ENCODE assay signal across 8 mouse cellular contexts in genomic region chr2:180025135-180025860, GRCm38 (mm10). TPM values are rescaled to one million over a fixed set of nuclear protein-coding genes. Genes with fewer than 3 reads are reported as not detected.
DNase-seq lines count a peak whose midpoint lies in the region; ATAC-seq and TF ChIP-seq lines count a peak whose summit lies in the region.

No protein-coding gene starts in this region.

- peak; percentile 49 for ATAC-seq in forebrain, embryonic 14.5 days
- ATAC-seq in intestine, embryonic 14.5 days (replicated peaks; ENCODE audit: low FRiP score, low TSS enrichment, low read depth), result no peak; the same call in none of the 2 replicates

- peaks cover 8% of the 10 kb centered on the region for H3K36me3 ChIP-seq in spleen, adult 2 months (ENCODE audit: control insufficient read depth, insufficient read depth, low read length)
- peaks cover 37% of the 10 kb centered on the region for H3K36me3 ChIP-seq in forebrain, embryonic 14.5 days (ENCODE audit: control insufficient read depth, insufficient read depth, low read length)
- H3K36me3 ChIP-seq in intestine, embryonic 14.5 days (ENCODE audit: control insufficient read depth, insufficient read depth, low read length), result peaks cover 27% of the 10 kb centered on the region

- WGBS in spleen, adult 2 months, result under 1% methylated on average over 58 of the region's 84 CpGs
- WGBS in bone marrow, adult 2 months, result under 1% methylated on average over 84 of the region's 84 CpGs
- 1% methylated on average over 68 of the region's 84 CpGs for WGBS in forebrain, embryonic 14.5 days
- under 1% methylated on average over 83 of the region's 84 CpGs for WGBS in intestine, embryonic 14.5 days
- under 1% methylated on average over 84 of the region's 84 CpGs for WGBS in lung, adult 2 months

- peak overlapping the region; percentile 90 for H3K27ac ChIP-seq in spleen, adult 2 months (ENCODE audit: insufficient read depth, low read length)
- H3K27ac ChIP-seq in bone marrow, adult 2 months (ENCODE audit: control insufficient read depth, insufficient read depth, low read depth, low read length, poor library complexity), result peak overlapping the region; percentile 92
- peak overlapping the region; percentile 96 for H3K27ac ChIP-seq in forebrain, embryonic 14.5 days (ENCODE audit: low read depth, low read length)
- peak overlapping the region; percentile 89 for H3K27ac ChIP-seq in intestine, embryonic 14.5 days (ENCODE audit: low read depth)

- no peaks in the 10 kb centered on the region for H3K27me3 ChIP-seq in spleen, adult 2 months (ENCODE audit: control insufficient read depth, insufficient read depth, low read length)
- H3K27me3 ChIP-seq in forebrain, embryonic 14.5 days (replicated peaks; ENCODE audit: control insufficient read depth, insufficient read depth, low read length), result 0 out of 2 replicates have a peak, but pooled peaks cover 10% of the 10 kb centered on the region
- peaks cover 17% of the 10 kb centered on the region for H3K27me3 ChIP-seq in intestine, embryonic 14.5 days (replicated peaks; ENCODE audit: control insufficient read depth, insufficient read depth, low read length)

- peak overlapping the region; percentile 87 for H3K4me3 ChIP-seq in spleen, adult 2 months (ENCODE audit: extremely low read depth, insufficient read depth, insufficient read length)
- peak overlapping the region; percentile 92 for H3K4me3 ChIP-seq in bone marrow, adult 2 months (replicated peaks; ENCODE audit: control insufficient read depth, low read depth, low read length)
- H3K4me3 ChIP-seq in forebrain, embryonic 14.5 days (ENCODE audit: low read depth, low read length), result peak overlapping the region; percentile 97
- peak overlapping the region; percentile 85 for H3K4me3 ChIP-seq in intestine, embryonic 14.5 days (ENCODE audit: low read depth, low read length)
- H3K4me3 ChIP-seq in lung, adult 2 months (replicated peaks; ENCODE audit: extremely low read depth, low read depth, low read length), result peak overlapping the region; percentile 82

- H3K9me3 ChIP-seq in forebrain, embryonic 14.5 days (replicated peaks; ENCODE audit: control insufficient read depth, low read length), result no peaks in the 10 kb centered on the region
- H3K9me3 ChIP-seq in intestine, embryonic 14.5 days (ENCODE audit: control insufficient read depth, low read length), result no peaks in the 10 kb centered on the region

- no peak for TF ChIP-seq POLR2A in spleen, adult 2 months (IDR thresholded peaks at IDR 0.05; ENCODE audit: low read depth, low read length)
- TF ChIP-seq POLR2A in bone marrow, adult 2 months (IDR thresholded peaks at IDR 0.05; ENCODE audit: borderline replicate concordance, control insufficient read depth, low read depth, low read length), result no peak
- no peak for TF ChIP-seq POLR2A in lung, adult 2 months (IDR thresholded peaks at IDR 0.05; ENCODE audit: borderline replicate concordance, extremely low read depth, low read depth, low read length)

- DNase-seq in spleen, adult 2 months (ENCODE audit: low read depth in 1 of 2, low spot score in 2 of 2), result peak in 1 of 2 experiments; percentile 36
- DNase-seq in spleen, adult 18-20 months, result no peak
- peak; percentile 37 for DNase-seq in forebrain, embryonic 14.5 days (ENCODE audit: low spot score)
- DNase-seq in intestine, embryonic 14.5 days (ENCODE audit: low spot score), result peak; percentile 75
- DNase-seq in lung, adult 2 months, result no peak
- DNase-seq in ovary, postnatal 36 days (ENCODE audit: low spot score), result peak; percentile 56
- DNase-seq in urinary bladder, postnatal 4 days (ENCODE audit: low spot score in 2 of 2), result no peak

- TF ChIP-seq CTCF in spleen, adult 2 months (IDR thresholded peaks at IDR 0.05; ENCODE audit: extremely low read depth, insufficient read depth, insufficient read length, insufficient replicate concordance), result no peak
- no peak for TF ChIP-seq CTCF in bone marrow, adult 2 months (IDR thresholded peaks at IDR 0.05; ENCODE audit: control insufficient read depth, insufficient read depth, low read length)
- no peak for TF ChIP-seq CTCF in lung, adult 2 months (IDR thresholded peaks at IDR 0.05; ENCODE audit: insufficient read depth, low read length)

- H3K4me1 ChIP-seq in spleen, adult 2 months (ENCODE audit: control insufficient read depth, insufficient read depth, insufficient read length), result peaks cover 12% of the 10 kb centered on the region; the same call in 1 of the 2 replicates
- H3K4me1 ChIP-seq in bone marrow, adult 2 months (ENCODE audit: control insufficient read depth, insufficient read depth, low read length), result peaks cover 2% of the 10 kb centered on the region; the same call in 1 of the 2 replicates
- H3K4me1 ChIP-seq in forebrain, embryonic 14.5 days (ENCODE audit: control insufficient read depth, insufficient read depth, low read length), result peaks cover 25% of the 10 kb centered on the region
- peaks cover 27% of the 10 kb centered on the region for H3K4me1 ChIP-seq in intestine, embryonic 14.5 days (replicated peaks; ENCODE audit: control insufficient read depth, insufficient read depth, low read length)
- no peaks in the 10 kb centered on the region; the same call in 1 of the 2 replicates for H3K4me1 ChIP-seq in lung, adult 2 months (ENCODE audit: control insufficient read depth, insufficient read depth, low read length)

- H3K9ac ChIP-seq in forebrain, embryonic 14.5 days (ENCODE audit: low read length), result peak overlapping the region; percentile 98
- H3K9ac ChIP-seq in intestine, embryonic 14.5 days (ENCODE audit: low read length), result peak overlapping the region; percentile 88

- H3K4me2 ChIP-seq in forebrain, embryonic 14.5 days (ENCODE audit: low read length), result peak overlapping the region; percentile 81
- peak overlapping the region; percentile 93 for H3K4me2 ChIP-seq in intestine, embryonic 14.5 days (ENCODE audit: low read length)

RNA-seq across cellular contexts. Expression of gene Lsm14b, which starts 0.5 kb away (rescaled TPM):
- polyA plus RNA-seq in spleen, adult 2 months (2012; rRNA removed), result 17.9 and 25.8 TPM in 2 replicates
- 19.9 and 37.9 TPM in 2 replicates for polyA plus RNA-seq in bone marrow, adult 2 months (2011; ENCODE audit: insufficient read depth, insufficient read length, low replicate concordance, missing spikeins)
- 17.9 and 29.1 TPM in 2 replicates for polyA plus RNA-seq in forebrain, embryonic 14.5 days (2014; fragmentation: Nextera tagmentation; extraction: Ambion mirVana)
- polyA plus RNA-seq in intestine, embryonic 14.5 days (2014; fragmentation: Nextera tagmentation; extraction: Ambion mirVana), result 6.2 and 6.3 TPM in 2 replicates
- 19.8 and 24.0 TPM in 2 replicates for polyA plus RNA-seq in lung, adult 2 months (2012; rRNA removed)

RNA-seq across cellular contexts. Expression of gene Psma7, which starts 16.9 kb away (rescaled TPM):
- polyA plus RNA-seq in spleen, adult 2 months (2012; rRNA removed), result 87.4 and 96.4 TPM in 2 replicates
- 81.3 and 149 TPM in 2 replicates for polyA plus RNA-seq in bone marrow, adult 2 months (2011; ENCODE audit: insufficient read depth, insufficient read length, low replicate concordance, missing spikeins)
- polyA plus RNA-seq in forebrain, embryonic 14.5 days (2014; fragmentation: Nextera tagmentation; extraction: Ambion mirVana), result 584 and 804 TPM in 2 replicates
- polyA plus RNA-seq in intestine, embryonic 14.5 days (2014; fragmentation: Nextera tagmentation; extraction: Ambion mirVana), result 612 and 735 TPM in 2 replicates
- polyA plus RNA-seq in lung, adult 2 months (2012; rRNA removed), result 98.3 and 115 TPM in 2 replicates

RNA-seq across cellular contexts. Expression of gene Ss18l1, which starts 17.0 kb away (rescaled TPM):
- polyA plus RNA-seq in spleen, adult 2 months (2012; rRNA removed), result 5.9 and 6.8 TPM in 2 replicates
- 1.4 and 1.9 TPM in 2 replicates for polyA plus RNA-seq in bone marrow, adult 2 months (2011; ENCODE audit: insufficient read depth, insufficient read length, low replicate concordance, missing spikeins)
- 33.6 and 40.3 TPM in 2 replicates for polyA plus RNA-seq in forebrain, embryonic 14.5 days (2014; fragmentation: Nextera tagmentation; extraction: Ambion mirVana)
- 5.0 and 5.4 TPM in 2 replicates for polyA plus RNA-seq in intestine, embryonic 14.5 days (2014; fragmentation: Nextera tagmentation; extraction: Ambion mirVana)
- polyA plus RNA-seq in lung, adult 2 months (2012; rRNA removed), result 7.1 and 7.4 TPM in 2 replicates

RNA-seq across cellular contexts. Expression of gene Mtg2, which starts 45.1 kb away (rescaled TPM):
- polyA plus RNA-seq in spleen, adult 2 months (2012; rRNA removed), result 12.8 and 13.9 TPM in 2 replicates
- polyA plus RNA-seq in bone marrow, adult 2 months (2011; ENCODE audit: insufficient read depth, insufficient read length, low replicate concordance, missing spikeins), result 3.5 and 8.2 TPM in 2 replicates
- 32.4 and 34.3 TPM in 2 replicates for polyA plus RNA-seq in forebrain, embryonic 14.5 days (2014; fragmentation: Nextera tagmentation; extraction: Ambion mirVana)
- 24.2 and 27.5 TPM in 2 replicates for polyA plus RNA-seq in intestine, embryonic 14.5 days (2014; fragmentation: Nextera tagmentation; extraction: Ambion mirVana)
- polyA plus RNA-seq in lung, adult 2 months (2012; rRNA removed), result 15.2 and 17.1 TPM in 2 replicates

RNA-seq across cellular contexts. Expression of gene Taf4, which starts 48.9 kb away (rescaled TPM):
- 13.0 and 14.5 TPM in 2 replicates for polyA plus RNA-seq in spleen, adult 2 months (2012; rRNA removed)
- 14.0 and 22.9 TPM in 2 replicates for polyA plus RNA-seq in bone marrow, adult 2 months (2011; ENCODE audit: insufficient read depth, insufficient read length, low replicate concordance, missing spikeins)
- polyA plus RNA-seq in forebrain, embryonic 14.5 days (2014; fragmentation: Nextera tagmentation; extraction: Ambion mirVana), result 4.3 and 5.8 TPM in 2 replicates
- polyA plus RNA-seq in intestine, embryonic 14.5 days (2014; fragmentation: Nextera tagmentation; extraction: Ambion mirVana), result 5.2 and 5.4 TPM in 2 replicates
- 10.1 and 11.5 TPM in 2 replicates for polyA plus RNA-seq in lung, adult 2 months (2012; rRNA removed)

Comparison
In these comparisons a context has a peak if more than half of its experiments do, and no peak if none do; other contexts are left out.
1. DNase-seq: peak in forebrain, embryonic 14.5 days (single experiment), intestine, embryonic 14.5 days (single experiment) and ovary, postnatal 36 days (single experiment); none in spleen, adult 18-20 months (0 of 2), lung, adult 2 months (single experiment) and urinary bladder, postnatal 4 days (0 of 2).
2. Peak in every context shown above with its lines, with median percentiles within 50 percentile points of each other: H3K27ac ChIP-seq and H3K4me3 ChIP-seq.